Mouse (Mus musculus): ENCODE measurements at regions not wholly inside any gene's neighbourhood (a gene's known extent, or its start where the extent isn't known, plus 50 kb on each side); places are given as distances from the start of the nearest gene placed in this dataset.
"Not testable (repeated sequence)": the region's sequence is repeated elsewhere in the genome, so short reads cannot be mapped to it uniquely, and the experiment has no call there.

- no peak for DNase-seq
Observed at GRCm38 (mm10) chr12:40898414-40899027, 125.4 kb upstream of the Immp2l start.

DNA sequence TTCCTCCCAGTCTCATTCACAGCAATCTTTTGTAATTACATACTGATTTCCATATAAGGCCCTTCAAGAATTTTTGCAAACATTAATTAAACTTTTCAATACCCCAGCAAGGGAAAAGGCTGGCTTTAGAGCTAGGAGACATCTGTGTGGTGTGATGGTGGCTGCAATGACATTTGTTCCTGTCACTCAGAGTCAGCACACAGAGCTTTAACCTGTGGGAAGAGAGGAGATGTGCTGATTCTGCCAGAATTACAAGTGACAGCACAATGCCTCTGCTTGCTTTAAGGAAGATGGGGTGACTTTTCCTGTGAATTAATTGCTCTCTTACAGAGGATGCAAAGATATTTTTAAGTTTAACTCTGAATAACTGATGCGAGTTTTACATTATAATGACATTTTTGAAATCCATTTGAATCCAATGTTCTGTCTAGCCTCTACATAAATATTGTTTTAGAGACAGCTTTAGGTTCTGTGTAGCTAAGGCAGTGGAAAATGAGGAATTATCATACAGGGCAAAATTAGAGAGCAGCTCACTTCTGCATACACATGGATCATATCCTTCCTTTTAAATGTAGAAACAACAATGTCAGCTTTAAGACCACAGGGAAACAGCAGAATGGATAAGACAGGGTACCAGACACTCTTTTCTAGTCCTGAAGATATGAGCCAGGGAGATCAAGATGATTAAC, 118.1 kb upstream of the Immp2l start:
- no peak for DNase-seq

DNA sequence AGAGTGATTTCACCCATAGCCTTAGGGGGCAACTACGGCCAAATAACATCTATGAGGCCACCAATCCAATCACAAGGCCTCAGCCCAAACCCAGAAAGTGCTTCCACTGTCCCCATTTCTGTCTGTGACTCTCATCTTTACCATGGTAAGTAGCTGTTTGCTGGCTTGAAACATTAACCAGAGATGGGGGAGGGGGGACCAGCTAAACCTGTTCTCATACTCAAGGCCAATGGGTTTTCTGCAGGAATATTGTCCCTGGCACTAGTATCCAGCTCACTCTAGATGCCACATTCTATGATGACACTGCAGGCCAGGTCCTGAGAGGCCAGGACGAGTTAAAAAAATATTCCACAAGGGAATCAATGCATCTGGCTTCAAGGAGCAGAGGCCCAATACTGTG, 117.1 kb upstream of the Immp2l start:
- no peak for DNase-seq

GRCm38 (mm10) chr12:40908809-40909795, 114.8 kb upstream of the Immp2l start:
- DNase-seq, result no peak

DNA sequence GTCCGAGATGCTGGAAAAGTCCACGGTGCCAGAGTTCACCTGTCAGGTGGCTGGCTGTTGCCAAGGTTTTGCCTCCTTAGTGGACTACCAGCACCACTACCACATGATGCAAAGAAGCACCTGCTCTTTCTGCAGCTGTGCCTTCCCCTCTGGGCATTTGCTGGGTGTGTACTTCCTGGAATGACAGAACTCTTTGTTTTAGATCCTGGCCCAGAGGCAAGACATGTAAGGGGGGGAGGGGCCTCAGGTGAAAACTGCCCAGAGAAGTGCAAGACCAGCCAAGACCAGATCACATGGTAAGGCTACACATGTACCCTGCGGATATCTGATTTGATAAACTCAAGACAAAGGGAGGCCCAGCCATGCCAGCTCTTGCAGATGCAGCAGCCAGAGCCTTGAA, 106.4 kb upstream of the Immp2l start:
- no peak for DNase-seq

GRCm38 (mm10) chr12:40921988-40922387, 101.9 kb upstream of the Immp2l start:
- no peak for DNase-seq

DNA sequence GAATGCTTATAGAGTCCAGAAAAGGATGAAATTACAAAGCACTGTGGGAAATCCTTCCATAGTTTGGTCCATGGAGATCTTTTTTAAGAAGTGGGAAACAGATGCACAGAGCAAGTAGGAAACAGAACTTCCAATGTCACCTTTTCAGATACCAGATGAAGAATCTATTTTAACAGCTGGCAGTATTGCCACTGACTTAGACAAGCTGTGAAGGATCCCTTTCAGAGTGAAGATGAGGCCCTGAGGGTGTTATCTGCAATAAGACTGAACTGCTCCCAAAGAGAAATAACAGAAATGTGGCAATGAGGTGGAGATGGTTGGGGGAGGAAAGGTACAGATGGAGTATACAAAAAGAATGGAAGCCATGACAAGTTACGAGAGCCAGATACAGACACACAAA, 97.2 kb upstream of the Immp2l start:
- DNase-seq, result peak; percentile 2

DNA sequence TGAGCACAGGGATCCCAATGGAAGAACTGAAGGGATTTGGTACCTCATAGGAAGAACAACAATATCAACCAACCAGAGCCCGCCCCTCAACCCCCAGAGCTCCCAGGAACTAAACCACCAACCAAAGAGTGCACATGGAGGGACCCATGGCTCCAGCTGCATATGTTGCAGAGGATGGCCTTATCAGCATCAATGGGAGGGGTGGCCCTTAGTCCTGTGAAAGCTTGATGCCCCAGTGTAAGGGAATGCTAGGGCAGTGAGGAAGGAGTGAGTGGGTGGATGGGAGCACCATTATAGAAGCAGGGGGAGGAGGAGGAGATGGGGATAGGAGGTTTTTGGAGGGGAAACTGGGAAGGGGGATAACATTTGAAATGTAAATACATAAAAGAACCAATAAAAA, 94.5 kb upstream of the Immp2l start:
- not testable (repeated sequence) for DNase-seq

- DNase-seq, result no peak
Observed at GRCm38 (mm10) chr12:40935098-40935759, 88.7 kb upstream of the Immp2l start.

GRCm38 (mm10) chr12:40937037-40937436, 86.9 kb upstream of the Immp2l start:
- no peak for DNase-seq

GRCm38 (mm10) chr12:40946888-40947287, 77.0 kb upstream of the Immp2l start:
- DNase-seq, result no peak

DNA sequence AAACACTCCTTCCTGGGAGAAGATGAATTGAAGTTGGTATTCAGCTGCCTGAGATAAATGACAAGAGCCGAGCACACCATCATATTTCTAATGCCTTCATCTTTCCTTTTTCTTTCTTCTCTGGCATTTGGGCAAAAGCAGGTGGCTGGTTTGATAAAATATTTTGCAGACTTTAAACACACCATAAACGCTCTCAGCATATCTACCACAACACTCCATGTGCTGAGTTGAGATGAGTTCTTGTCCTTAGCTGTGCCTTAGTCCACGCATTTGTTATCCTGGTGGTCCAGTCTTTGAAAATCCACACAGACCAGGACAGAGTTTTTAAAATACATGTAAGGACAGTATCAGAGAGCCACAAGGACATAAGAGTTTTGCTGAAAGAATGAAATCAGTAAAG, 74.3 kb upstream of the Immp2l start:
- DNase-seq, result no peak

GRCm38 (mm10) chr12:40958536-40958935, 65.4 kb upstream of the Immp2l start:
- DNase-seq, result no peak

DNA sequence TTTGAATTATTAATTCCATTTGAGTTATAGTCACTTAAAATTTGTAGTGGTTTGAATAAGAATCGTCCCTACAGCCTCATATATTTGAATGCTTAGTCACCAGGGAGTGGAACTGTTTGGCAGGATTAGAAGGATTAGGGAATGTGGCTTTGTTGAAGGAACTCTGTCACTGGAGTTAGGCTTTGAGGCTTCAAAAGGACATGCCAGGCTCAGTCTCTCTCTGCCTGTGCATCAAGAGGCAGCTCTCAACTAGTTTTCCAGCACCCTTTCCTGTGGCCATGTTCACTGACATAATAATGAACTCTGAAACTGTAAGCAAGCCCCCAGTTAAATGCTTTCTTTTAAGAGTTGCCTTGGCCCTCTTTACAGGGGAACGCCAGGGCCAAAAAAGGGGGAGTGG, 58.9 kb upstream of the Immp2l start:
- DNase-seq, result no peak

GRCm38 (mm10) chr12:40966308-40966707, 57.6 kb upstream of the Immp2l start:
- DNase-seq, result no peak

DNA sequence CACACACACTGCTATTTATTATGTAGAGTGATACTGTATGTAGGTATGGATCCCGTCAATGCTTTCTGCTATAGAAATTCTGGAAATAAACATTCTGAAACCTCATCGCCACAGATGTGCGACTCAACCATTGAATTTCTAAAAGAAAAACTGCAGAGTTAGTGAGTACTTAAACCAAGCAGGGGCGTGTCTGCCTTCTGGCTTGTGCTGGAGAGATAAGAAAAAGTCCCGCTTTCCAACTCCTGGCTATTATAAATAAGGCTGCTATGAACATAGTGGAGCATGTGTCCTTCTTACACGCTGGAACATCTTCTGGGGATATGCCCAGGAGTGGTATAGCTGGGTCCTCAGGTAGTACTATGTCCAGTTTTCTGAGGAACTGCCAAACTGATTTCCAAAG, 57.2 kb upstream of the Immp2l start:
- DNase-seq, result not testable (repeated sequence)

DNA sequence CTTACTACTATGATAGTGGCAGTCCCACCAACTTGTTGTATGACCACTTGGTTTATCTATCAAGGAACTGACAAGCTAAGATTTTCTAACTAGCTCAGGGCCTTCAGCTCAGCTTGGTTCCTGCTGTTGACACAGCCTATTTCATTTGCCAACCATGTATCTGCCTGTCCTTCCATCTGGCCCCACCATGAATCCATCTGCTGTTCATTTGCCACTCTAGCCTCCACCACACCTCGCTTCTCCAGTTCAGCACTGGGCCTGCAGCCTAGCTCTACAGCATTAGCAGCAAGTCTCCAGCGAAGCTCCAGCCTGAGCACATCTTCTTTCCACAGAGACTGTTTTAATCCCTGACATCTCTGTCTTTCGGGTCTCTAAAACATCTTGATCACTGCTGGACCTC, 51.0 kb upstream of the Immp2l start:
- DNase-seq, result peak; percentile 7
